8 mouse cellular contexts compared by ENCODE assay signal in genomic region chr7:46838104-46838671, GRCm38 (mm10). TPM values are rescaled to one million over a fixed set of nuclear protein-coding genes. Genes with fewer than 3 reads are reported as not detected.
DNase-seq lines count a peak whose midpoint lies in the region; ATAC-seq and TF ChIP-seq lines count a peak whose summit lies in the region.

No protein-coding gene starts in this region.

- no peaks in the 10 kb centered on the region for H3K36me3 ChIP-seq in hindbrain, postnatal 0 days (ENCODE audit: insufficient read depth, low read length)
- no peaks in the 10 kb centered on the region for H3K36me3 ChIP-seq in limb, embryonic 15.5 days
- no peaks in the 10 kb centered on the region for H3K36me3 ChIP-seq in midbrain, embryonic 15.5 days (replicated peaks)

- no peaks in the 10 kb centered on the region for H3K27me3 ChIP-seq in hindbrain, postnatal 0 days (ENCODE audit: insufficient read depth, low read length)
- 0 out of 2 replicates have a peak, but pooled peaks cover 4% of the 10 kb centered on the region for H3K27me3 ChIP-seq in limb, embryonic 15.5 days
- 0 out of 2 replicates have a peak, but pooled peaks cover 1% of the 10 kb centered on the region for H3K27me3 ChIP-seq in midbrain, embryonic 15.5 days (replicated peaks)

- H3K9me3 ChIP-seq in hindbrain, postnatal 0 days (ENCODE audit: low read length) = no peaks in the 10 kb centered on the region
- no peaks in the 10 kb centered on the region for H3K9me3 ChIP-seq in limb, embryonic 15.5 days
- no peaks in the 10 kb centered on the region for H3K9me3 ChIP-seq in midbrain, embryonic 15.5 days

- no peak overlapping the region for H3K9ac ChIP-seq in hindbrain, postnatal 0 days (replicated peaks; ENCODE audit: low read length)
- H3K9ac ChIP-seq in limb, embryonic 15.5 days = peak overlapping the region; percentile 20; the same call in 1 of the 2 replicates
- H3K9ac ChIP-seq in midbrain, embryonic 15.5 days = no peak overlapping the region

- no peak for TF ChIP-seq CTCF in hindbrain, postnatal 0 days (IDR thresholded peaks at IDR 0.05; ENCODE audit: low read depth)

- H3K4me1 ChIP-seq in hindbrain, postnatal 0 days (ENCODE audit: insufficient read depth, low read length) = peaks cover 12% of the 10 kb centered on the region
- peaks cover 27% of the 10 kb centered on the region for H3K4me1 ChIP-seq in limb, embryonic 15.5 days
- H3K4me1 ChIP-seq in midbrain, embryonic 15.5 days = peaks cover 21% of the 10 kb centered on the region

- H3K4me2 ChIP-seq in hindbrain, postnatal 0 days (ENCODE audit: low read depth, low read length) = peak overlapping the region; percentile 35; the same call in 1 of the 2 replicates
- peak overlapping the region; percentile 42 for H3K4me2 ChIP-seq in limb, embryonic 15.5 days
- H3K4me2 ChIP-seq in midbrain, embryonic 15.5 days = no peak overlapping the region

- H3K4me3 ChIP-seq in hindbrain, postnatal 0 days (ENCODE audit: low read length) = no peak overlapping the region
- peak overlapping the region; percentile 11; the same call in 1 of the 2 replicates for H3K4me3 ChIP-seq in limb, embryonic 15.5 days
- H3K4me3 ChIP-seq in midbrain, embryonic 15.5 days = no peak overlapping the region

- intact Hi-C loops in gastrocnemius, postnatal 36 days (cut with DNase I) = no loop called here

- no peak for DNase-seq in cerebellum, adult 11 months
- DNase-seq in brain, embryonic 18.5 days (ENCODE audit: low read depth, low spot score) = peak; percentile 43
- peak; percentile 35 to 47 for DNase-seq in gastrocnemius, postnatal 36 days
- peak; percentile 76 for DNase-seq in hindbrain, postnatal 0 days (ENCODE audit: low spot score)
- DNase-seq in thymus, postnatal 25 days = peak; percentile 38

- peak overlapping the region; percentile 77 for H3K27ac ChIP-seq in hindbrain, postnatal 0 days
- H3K27ac ChIP-seq in limb, embryonic 15.5 days = peak overlapping the region; percentile 87
- H3K27ac ChIP-seq in midbrain, embryonic 15.5 days = peak overlapping the region; percentile 67

- ATAC-seq in cerebellum, adult (ENCODE audit: insufficient number of reproducible peaks, low FRiP score, low TSS enrichment) = 0 out of 2 replicates have a peak, but pooled peaks have one; percentile 33
- ATAC-seq in hindbrain, postnatal 0 days = peak; percentile 73
- peak; percentile 50 for ATAC-seq in limb, embryonic 15.5 days (ENCODE audit: insufficient number of reproducible peaks, low FRiP score, low TSS enrichment, low read depth)
- ATAC-seq in midbrain, embryonic 15.5 days (replicated peaks) = 0 out of 2 replicates have a peak, but pooled peaks have one; percentile 44

- 4% methylated on average over 8 of the region's 9 CpGs for WGBS in hindbrain, postnatal 0 days
- 2% methylated on average over 8 of the region's 9 CpGs for WGBS in limb, embryonic 15.5 days
- WGBS in midbrain, embryonic 15.5 days = under 1% methylated on average over 9 of the region's 9 CpGs

RNA-seq across cellular contexts. Expression of gene Ldha, which starts 3.1 kb away (rescaled TPM):
- total RNA-seq in gastrocnemius, postnatal 36 days (2021) = 1,000 to 10,000 TPM; 2,924 to 3,276 TPM
- total RNA-seq in hindbrain, postnatal 0 days (2014; rRNA removed) = 424 and 467 TPM in 2 replicates
- 747 and 766 TPM in 2 replicates for polyA plus RNA-seq in hindbrain, postnatal 0 days (2015; fragmentation: Nextera tagmentation; extraction: Ambion mirVana)
- 1,928 and 2,051 TPM in 2 replicates for polyA plus RNA-seq in limb, embryonic 15.5 days (2015; fragmentation: Nextera tagmentation; extraction: Ambion mirVana)
- 522 and 586 TPM in 2 replicates for polyA plus RNA-seq in midbrain, embryonic 15.5 days (2015; fragmentation: Nextera tagmentation; extraction: Ambion mirVana)

RNA-seq across cellular contexts. Expression of gene Ldhc, which starts 22.8 kb away (rescaled TPM):
- not detected for total RNA-seq in gastrocnemius, postnatal 36 days (2021)
- total RNA-seq in hindbrain, postnatal 0 days (2014; rRNA removed) = not detected in 2 replicates
- polyA plus RNA-seq in hindbrain, postnatal 0 days (2015; fragmentation: Nextera tagmentation; extraction: Ambion mirVana) = 0.15 and 0.26 TPM in 2 replicates
- polyA plus RNA-seq in limb, embryonic 15.5 days (2015; fragmentation: Nextera tagmentation; extraction: Ambion mirVana) = 0.26 TPM in 1 of 2 replicates, not detected in the other
- polyA plus RNA-seq in midbrain, embryonic 15.5 days (2015; fragmentation: Nextera tagmentation; extraction: Ambion mirVana) = 0.15 TPM in 1 of 2 replicates, not detected in the other

RNA-seq across cellular contexts. Expression of gene Gtf2h1, which starts 42.3 kb away (rescaled TPM):
- total RNA-seq in gastrocnemius, postnatal 36 days (2021) = 10 to 100 TPM; 14.0 to 14.8 TPM
- total RNA-seq in hindbrain, postnatal 0 days (2014; rRNA removed) = 26.5 and 26.6 TPM in 2 replicates
- polyA plus RNA-seq in hindbrain, postnatal 0 days (2015; fragmentation: Nextera tagmentation; extraction: Ambion mirVana) = 36.2 and 39.2 TPM in 2 replicates
- 49.8 and 52.4 TPM in 2 replicates for polyA plus RNA-seq in limb, embryonic 15.5 days (2015; fragmentation: Nextera tagmentation; extraction: Ambion mirVana)
- 41.2 and 44.6 TPM in 2 replicates for polyA plus RNA-seq in midbrain, embryonic 15.5 days (2015; fragmentation: Nextera tagmentation; extraction: Ambion mirVana)

RNA-seq across cellular contexts. Expression of gene Hps5, which starts 42.3 kb away (rescaled TPM):
- 10 to 100 TPM in 1 of 2 experiments, 1 to 10 TPM in 1; 8.7 to 12.2 TPM for total RNA-seq in gastrocnemius, postnatal 36 days (2021)
- 20.3 and 21.6 TPM in 2 replicates for total RNA-seq in hindbrain, postnatal 0 days (2014; rRNA removed)
- 8.9 and 9.8 TPM in 2 replicates for polyA plus RNA-seq in hindbrain, postnatal 0 days (2015; fragmentation: Nextera tagmentation; extraction: Ambion mirVana)
- 20.8 and 23.2 TPM in 2 replicates for polyA plus RNA-seq in limb, embryonic 15.5 days (2015; fragmentation: Nextera tagmentation; extraction: Ambion mirVana)
- 13.0 and 13.7 TPM in 2 replicates for polyA plus RNA-seq in midbrain, embryonic 15.5 days (2015; fragmentation: Nextera tagmentation; extraction: Ambion mirVana)
